Mouse (Mus musculus): Measurements from ENCODE around the gene Yars.

The Yars gene

DNA sequence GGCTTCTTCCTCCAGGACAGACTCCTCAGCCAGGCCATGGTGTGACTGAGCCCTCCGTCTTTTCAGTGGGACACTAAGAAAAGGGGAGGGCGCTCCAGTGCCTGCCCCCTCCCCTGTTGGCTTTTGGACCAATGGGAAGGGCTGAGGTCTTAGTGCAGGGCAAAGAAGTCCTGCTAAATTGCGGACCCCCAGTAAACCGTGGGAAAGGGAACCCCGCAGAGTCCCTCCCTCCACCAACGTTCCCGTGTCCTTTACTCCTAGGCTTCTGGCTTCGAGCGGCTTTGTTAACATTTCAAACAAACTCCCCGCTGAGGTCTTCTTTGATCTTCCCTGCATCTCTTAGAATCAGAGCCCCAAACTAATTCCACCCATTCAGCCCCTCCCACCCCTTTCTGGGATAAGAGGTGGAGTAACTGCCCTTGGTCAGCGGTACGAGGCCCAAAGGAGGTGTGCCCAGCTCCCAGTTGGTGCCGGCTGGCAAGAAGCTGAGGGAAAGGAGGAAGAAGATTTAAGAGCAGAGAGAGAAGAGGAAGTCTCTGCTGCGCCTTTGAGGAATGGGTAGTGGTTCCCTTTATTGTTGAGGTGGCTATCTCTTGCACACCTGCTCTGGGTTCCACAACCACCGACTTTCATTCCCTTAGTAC lies 62.0 kb downstream of the Yars start:
- DNase-seq (ENCODE audit: low spot score in 2 of 2), result no peak

DNA sequence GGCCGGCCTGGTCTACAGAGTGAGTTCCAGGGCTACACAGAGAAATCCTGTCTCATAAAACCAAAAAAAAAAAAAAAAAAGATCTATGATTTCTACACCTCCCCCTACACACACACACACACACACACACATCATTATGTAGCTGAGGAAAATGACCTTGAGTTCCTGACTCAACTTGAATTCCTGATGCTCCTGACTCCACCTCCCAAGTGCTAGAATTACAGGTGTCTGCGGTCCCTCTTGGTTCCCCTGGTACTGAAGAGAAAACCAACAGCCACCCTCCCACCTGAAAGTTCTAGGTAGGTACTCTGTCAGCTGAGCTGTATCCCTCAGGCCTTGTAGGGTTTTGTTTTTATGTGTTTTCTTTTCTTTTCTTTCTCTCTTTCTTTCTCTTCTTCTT lies 62.9 kb downstream of the Yars start:
- DNase-seq (ENCODE audit: low spot score in 2 of 2), result no peak

DNA sequence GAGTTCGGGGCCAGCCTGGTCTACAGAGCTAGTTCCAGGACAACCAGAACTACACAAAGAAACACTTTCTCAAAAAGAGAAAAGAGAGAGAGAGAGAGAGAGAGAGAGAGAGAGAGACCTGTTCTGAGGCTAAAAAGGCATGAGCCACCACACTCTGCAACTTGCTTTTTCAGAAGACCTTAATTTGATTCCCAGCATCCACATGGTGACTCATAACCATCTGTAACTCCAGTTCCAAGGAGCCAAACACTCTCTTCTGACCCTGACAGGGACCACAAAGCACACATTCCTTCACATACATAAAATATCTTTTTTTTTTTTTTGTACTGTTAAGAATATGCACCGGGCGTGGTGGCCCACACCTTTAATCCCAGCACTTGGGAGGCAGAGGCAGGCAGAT lies 65.0 kb downstream of the Yars start:
- DNase-seq (ENCODE audit: low spot score in 2 of 2), result no peak

DNA sequence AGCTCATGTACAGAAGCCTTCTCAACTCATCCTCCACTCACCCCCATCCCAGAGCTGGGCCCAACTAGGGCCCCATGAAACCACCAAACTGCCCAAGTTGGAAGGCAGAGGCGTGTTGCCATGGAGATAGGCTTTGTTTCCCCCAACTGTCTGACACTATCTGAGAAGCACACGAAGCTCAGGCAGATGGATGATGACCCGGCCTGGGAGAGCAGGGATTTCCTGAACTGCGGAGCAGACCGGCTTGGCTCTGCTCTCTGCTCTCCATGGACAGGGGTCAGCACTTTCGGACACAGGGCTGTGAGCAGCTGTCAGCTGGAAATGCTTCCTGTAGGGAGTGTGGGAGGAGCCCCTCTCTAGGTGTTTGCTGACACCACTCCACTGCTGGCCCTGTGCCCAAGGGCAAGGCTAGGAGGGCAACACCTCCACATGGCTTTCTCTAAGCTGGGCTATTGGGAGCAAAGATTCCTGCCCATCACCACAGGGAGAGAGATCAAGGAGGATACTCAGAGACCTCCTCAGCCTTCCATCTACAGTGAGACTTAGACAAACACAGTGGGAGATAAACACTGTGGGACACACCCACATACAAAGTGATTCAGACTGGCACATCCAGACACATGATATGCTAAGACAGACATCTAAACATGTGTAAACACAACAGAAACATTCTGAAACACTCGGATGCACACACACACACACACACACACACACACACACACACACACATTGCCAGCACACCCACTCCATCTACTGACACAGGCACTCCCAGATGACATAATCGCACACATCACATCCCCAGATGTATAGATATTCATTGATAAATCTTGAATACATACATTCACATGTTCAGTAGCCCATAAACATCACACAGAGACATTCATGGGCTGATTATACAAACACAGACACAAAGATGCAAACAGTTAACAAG lies 67.2 kb downstream of the Yars start:
- no peak for DNase-seq (ENCODE audit: low spot score in 2 of 2)

DNA sequence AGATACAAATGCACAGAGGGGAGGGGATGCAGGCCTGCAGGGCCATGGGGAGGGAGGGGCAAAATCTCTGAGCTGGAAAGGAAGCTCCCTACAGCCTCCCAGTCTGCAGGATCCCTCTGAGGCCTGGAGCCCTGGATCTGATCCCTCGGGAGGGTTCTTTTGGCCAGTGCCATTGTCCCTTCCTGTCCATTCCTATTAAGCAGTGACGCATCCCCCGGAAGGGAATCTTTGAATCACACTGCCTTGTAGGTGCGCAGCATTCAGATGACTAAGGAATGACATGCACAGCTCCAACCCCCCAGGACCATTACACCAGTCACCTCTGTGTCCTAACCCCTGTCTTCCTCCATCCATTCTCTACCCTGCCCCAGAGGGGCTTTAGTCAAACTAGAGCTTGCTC lies 69.5 kb downstream of the Yars start:
- DNase-seq (ENCODE audit: low spot score in 2 of 2), result no peak

DNA sequence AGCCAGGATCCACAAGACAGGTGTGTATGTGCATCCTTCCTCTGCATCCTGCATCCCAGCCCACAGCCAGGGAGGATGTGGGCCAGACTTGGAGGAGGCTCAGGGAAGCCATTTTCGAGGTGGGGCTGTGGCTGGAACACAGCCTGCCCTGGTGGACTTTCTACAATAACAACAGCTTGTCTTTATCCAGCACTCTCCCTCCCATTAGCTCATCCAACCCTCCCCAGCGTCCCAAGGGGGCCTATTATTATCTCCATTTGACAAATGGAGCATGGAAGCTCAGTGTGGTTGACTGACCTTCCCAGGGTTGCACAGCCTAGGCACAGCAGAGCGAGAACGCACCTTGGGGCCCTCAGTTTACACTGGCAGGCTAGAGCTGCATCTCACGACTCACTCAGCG lies 71.1 kb downstream of the Yars start:
- no peak for DNase-seq (ENCODE audit: low spot score in 2 of 2)

DNA sequence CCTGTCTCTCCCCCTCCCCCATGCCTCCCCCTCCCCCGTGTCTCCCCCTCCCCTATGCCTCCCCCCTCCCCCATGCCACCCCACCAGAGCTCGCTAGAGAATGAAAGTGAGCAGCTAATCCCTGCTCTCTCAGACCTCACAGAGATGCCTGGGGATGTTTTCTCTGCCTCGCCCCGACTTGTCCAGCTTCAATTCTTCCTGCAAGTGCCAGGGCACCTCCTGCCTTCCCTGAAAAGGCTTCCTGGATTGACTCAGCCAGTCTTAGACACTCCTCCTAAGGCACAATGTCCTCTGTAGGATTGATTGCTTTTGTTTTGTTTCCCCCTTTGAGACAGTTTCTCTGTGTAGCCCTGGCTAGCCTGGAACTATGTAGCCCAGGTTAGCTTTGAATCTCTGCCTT lies 71.6 kb downstream of the Yars start, which contains the start of gene C77080:
C77080 (minus strand) TSS at position 209 of the 400 bp plus-strand sequence.
- DNase-seq (ENCODE audit: low spot score in 2 of 2), result no peak

DNA sequence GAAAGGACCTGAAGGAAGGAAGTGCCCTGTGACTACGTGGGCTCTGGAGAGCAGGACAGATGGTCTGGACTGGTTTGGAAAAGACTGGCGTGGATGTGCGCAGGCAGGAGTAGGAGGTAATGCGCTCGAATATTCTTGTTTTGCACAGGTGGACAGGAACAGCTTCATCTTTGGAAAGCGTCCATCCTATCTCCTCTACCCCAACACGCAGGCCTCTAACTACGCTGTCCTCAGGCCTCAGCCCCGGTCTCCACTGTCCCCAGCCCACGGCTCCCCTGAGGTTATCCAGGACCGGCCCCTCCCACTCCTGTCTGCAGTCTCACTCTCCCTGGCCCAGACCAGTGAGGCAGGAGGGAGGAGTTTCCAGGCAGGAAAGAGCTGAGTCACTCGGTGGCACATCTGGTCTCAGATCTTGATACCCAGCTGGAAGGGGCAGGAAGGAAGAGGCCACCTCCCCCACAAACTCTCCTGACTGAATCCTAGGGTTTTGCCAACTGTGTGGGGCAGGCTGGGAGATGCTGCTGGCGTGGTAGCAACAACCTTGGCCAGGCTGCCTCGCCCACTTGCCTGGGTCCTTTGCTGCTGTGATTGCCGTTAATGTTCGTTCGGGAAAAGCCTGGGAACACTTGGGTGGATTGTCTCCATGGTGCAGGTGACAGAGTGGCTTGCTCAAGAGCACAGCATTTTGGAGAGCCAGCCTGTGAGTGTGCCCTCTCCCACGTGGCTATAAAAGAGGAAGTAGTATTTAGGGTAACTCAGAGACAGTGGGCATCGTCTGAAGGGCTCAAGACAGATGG lies 73.9 kb downstream of the Yars start:
- DNase-seq (ENCODE audit: low spot score in 2 of 2), result no peak

DNA sequence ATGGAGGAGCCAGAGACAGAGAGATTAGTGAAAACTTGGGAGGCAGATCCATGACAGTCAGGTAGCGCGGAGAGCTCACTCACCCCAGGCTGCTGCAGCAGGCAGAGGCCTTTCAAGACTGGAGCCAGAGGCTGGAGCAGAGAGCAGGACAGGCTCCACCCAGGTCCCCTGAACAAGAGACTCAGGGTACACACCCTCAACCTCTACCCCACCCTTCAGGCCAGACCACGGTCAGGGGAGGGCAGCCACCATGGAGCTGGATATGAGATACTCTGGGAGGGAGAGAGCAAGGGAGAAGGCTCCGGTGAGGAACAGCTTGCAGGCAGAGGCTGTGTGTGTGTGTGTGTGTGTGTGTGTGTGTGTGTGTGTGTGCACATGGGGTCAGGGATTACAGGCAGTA lies 76.6 kb downstream of the Yars start:
- DNase-seq (ENCODE audit: low spot score in 2 of 2), result no peak

DNA sequence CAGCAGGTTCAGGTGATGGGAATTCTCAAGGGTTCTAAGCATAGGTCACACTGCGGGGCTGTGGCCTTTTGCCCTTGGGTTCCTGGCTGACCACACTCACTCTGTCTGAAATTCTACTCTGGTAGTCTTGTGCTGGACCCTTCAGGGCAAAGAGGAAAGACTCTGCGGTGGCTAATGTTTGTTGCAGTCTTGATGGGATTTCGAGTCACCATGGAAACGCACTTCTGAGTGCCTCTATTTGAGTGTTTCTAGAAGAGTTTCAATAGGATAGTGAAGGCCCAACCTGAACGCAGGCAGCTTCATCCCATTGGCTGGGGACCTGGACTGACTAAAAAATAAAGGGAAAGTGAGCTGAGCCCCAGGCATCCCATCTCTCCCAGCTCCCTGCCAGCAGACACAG lies 77.3 kb downstream of the Yars start:
- no peak for DNase-seq (ENCODE audit: low spot score in 2 of 2)

DNA sequence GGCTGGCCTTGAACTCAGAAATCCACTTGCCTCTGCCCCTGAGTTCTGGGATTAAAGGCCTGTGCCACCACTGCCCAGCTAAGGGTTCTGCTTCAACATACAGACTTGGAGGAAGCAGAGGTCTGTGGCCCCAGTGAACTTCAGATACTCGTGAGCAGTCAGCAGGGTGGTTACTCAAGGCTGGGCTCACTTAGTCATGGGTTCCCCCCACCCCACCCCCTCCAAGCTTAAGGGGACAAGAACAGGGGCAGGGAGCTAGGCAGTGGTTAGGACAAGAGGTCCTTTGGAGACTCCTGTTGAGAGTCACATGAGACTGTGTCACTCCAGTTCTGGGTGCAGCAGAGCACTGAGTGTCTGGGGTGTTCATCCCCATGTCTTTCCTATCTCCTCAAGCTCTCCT lies 79.1 kb downstream of the Yars start:
- no peak for DNase-seq (ENCODE audit: low spot score in 2 of 2)
